Mouse (Mus musculus): ENCODE measurements around the gene Ms4a10. TPM values are rescaled to one million over a fixed set of nuclear protein-coding genes. Genes with fewer than 3 reads are reported as not detected.

The Ms4a10 gene
- total RNA-seq, 1 experiment: 6.2 TPM

DNA sequence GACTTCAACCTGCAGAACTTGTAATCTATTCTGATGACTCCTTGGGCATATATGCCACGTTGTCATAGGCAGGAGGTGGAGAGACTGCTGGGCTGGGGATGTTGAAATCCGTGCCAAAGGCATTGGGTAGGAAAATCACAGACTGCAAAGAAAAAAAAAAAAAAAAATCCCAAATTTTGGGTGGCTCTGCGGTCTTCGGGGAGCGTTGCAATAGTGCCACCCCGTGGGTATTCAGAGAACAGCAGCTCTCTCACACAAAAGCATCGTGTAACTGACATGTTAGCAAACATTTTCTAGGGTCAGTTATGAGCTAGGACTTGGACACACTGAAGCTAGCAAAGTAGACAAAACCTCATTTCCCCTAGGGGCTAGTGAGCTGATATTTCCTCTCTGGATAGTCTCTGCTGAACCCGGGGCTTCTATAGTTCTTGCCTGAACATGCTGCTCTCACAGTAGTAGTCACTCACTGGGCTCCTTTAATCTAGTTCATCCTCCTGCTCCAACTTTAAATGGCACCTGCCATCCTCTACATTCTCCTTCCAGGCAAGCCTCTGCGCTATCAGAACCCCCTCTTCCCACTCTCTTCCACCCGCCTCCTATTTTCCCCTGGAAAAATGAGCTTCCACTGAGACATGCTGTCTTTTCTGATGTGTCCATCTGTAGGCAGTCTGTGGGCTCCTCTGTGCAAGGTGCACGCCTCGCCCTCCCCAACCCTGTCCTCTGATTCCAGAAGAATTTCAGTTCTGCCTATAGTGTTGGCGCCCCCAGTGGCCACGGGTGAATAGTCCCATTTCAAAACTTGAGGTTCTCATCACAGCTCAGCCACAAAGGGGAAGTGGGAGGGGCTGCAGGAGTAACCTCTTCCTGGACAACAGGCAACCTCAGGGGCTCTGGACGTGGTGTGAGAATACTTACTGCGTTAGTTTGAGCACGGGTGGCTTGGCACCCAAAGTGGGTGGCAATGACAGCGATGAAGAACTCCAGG, 5.0 kb upstream of the Ms4a10 start:
- DNase-seq (ENCODE audit: low read depth, low spot score): peak; percentile 88
- no peaks in the 10 kb centered on the region for H3K9me3 ChIP-seq (ENCODE audit: control insufficient read depth, insufficient read depth, low read depth, low read length)
- no peak overlapping the region for H3K27ac ChIP-seq (ENCODE audit: insufficient read depth, low read depth, low read length, poor library complexity, severe bottlenecking)
- H3K4me3 ChIP-seq (ENCODE audit: insufficient read depth in 1 of 2, low read depth in 1 of 2, low read length in 2 of 2, poor library complexity in 1 of 2, severe bottlenecking in 1 of 2): peak overlapping the region in 1 of 2 experiments; percentile 14; a peak in 1 of 4 replicates
- TF ChIP-seq ZNF384 (IDR thresholded peaks at IDR 0.05; ENCODE audit: low read depth, low read length) (peak; percentile 97), MAFK (IDR thresholded peaks at IDR 0.05; ENCODE audit: insufficient read depth, low read depth, low read length) (no peak), HCFC1 (IDR thresholded peaks at IDR 0.05; ENCODE audit: borderline replicate concordance, insufficient read depth, low read length) (no peak), CHD2 (IDR thresholded peaks at IDR 0.05; ENCODE audit: low read depth, low read length) (no peak), ZC3H11A (IDR thresholded peaks at IDR 0.05; ENCODE audit: borderline replicate concordance, low read depth, low read length) (peak; percentile 77; the same call in 1 of the 2 replicates)
- H3K36me3 ChIP-seq (ENCODE audit: control insufficient read depth, insufficient read depth, low read length, poor library complexity, severe bottlenecking): no peaks in the 10 kb centered on the region
- no peak overlapping the region; the same call in 1 of the 2 replicates for H3K9ac ChIP-seq (ENCODE audit: insufficient read depth, low read depth, low read length, poor library complexity, severe bottlenecking)
- in situ Hi-C loops (cut with MboI; ENCODE audit: low sequenced_read_pairs in 2 of 2, unreplicated experiment in 2 of 2): no loop called here
- peaks cover 4 to 20% of the 10 kb centered on the region in 2 experiments for H3K4me1 ChIP-seq (ENCODE audit: control insufficient read depth in 2 of 2, insufficient read depth in 2 of 2, low read length in 2 of 2, poor library complexity in 1 of 2)

DNA sequence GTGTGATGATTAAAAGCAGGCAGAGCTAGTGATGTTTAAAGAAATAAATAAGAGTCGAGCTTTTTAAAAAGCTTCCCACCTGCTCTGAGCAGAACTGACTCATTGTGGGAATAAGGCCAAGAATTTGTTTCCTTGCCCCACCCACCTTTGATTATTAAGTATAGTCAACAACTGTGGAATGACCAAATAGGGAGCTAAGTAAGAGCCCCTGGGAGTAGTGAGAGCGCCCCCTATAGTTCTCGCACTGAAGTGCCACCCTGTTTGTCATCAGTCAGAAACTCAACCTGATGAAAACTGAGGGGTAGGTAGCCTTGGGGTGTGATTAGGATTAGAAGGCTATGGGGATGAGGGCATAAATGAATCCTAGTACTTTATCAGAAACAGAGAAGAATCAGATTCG, 1.8 kb upstream of the Ms4a10 start:
- no peak overlapping the region for H3K9ac ChIP-seq (ENCODE audit: insufficient read depth, low read depth, low read length, poor library complexity, severe bottlenecking)
- no peaks in the 10 kb centered on the region for H3K9me3 ChIP-seq (ENCODE audit: control insufficient read depth, insufficient read depth, low read depth, low read length)
- H3K4me3 ChIP-seq (ENCODE audit: insufficient read depth in 1 of 2, low read depth in 1 of 2, low read length in 2 of 2, poor library complexity in 1 of 2, severe bottlenecking in 1 of 2): no peak overlapping the region
- in situ Hi-C loops (cut with MboI; ENCODE audit: low sequenced_read_pairs in 2 of 2, unreplicated experiment in 2 of 2): no loop called here
- TF ChIP-seq ZNF384 (IDR thresholded peaks at IDR 0.05; ENCODE audit: low read depth, low read length): no peak
- TF ChIP-seq CHD2 (IDR thresholded peaks at IDR 0.05; ENCODE audit: low read depth, low read length): no peak
- no peak for TF ChIP-seq HCFC1 (IDR thresholded peaks at IDR 0.05; ENCODE audit: borderline replicate concordance, insufficient read depth, low read length)
- no peak for TF ChIP-seq ZC3H11A (IDR thresholded peaks at IDR 0.05; ENCODE audit: borderline replicate concordance, low read depth, low read length)
- TF ChIP-seq MAFK (IDR thresholded peaks at IDR 0.05; ENCODE audit: insufficient read depth, low read depth, low read length): no peak
- DNase-seq (ENCODE audit: low read depth, low spot score): peak; percentile 38
- no peak overlapping the region for H3K27ac ChIP-seq (ENCODE audit: insufficient read depth, low read depth, low read length, poor library complexity, severe bottlenecking)
- peaks cover 16 to 25% of the 10 kb centered on the region in 2 experiments for H3K4me1 ChIP-seq (ENCODE audit: control insufficient read depth in 2 of 2, insufficient read depth in 2 of 2, low read length in 2 of 2, poor library complexity in 1 of 2)
- H3K36me3 ChIP-seq (ENCODE audit: control insufficient read depth, insufficient read depth, low read length, poor library complexity, severe bottlenecking): no peaks in the 10 kb centered on the region

DNA sequence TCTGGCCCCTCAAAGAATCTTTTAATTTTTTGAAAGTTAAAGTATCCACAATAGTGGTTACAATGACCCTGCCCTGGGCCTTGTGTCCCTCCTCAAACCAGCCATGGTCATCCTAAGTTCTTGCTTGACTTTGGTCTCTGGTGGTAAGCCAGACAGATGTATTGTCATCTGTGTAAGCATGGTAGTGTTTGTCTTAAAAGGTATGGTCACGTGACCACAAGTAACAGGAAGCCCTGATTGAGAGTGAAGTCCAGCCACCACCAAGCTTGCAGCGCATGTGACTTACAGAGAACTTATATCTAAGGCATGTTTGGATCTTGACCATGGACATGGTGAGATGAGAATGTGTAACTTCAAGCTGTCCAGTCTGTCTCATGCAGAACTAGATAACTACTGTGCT, 717 bp upstream of the Ms4a10 start:
- no peak for DNase-seq (ENCODE audit: low read depth, low spot score)
- Histone ChIP-seq H3K4me3 (ENCODE audit: insufficient read depth in 1 of 2, low read depth in 1 of 2, low read length in 2 of 2, poor library complexity in 1 of 2, severe bottlenecking in 1 of 2) (no peak overlapping the region), H3K9me3 (ENCODE audit: control insufficient read depth, insufficient read depth, low read depth, low read length) (no peaks in the 10 kb centered on the region), H3K9ac (ENCODE audit: insufficient read depth, low read depth, low read length, poor library complexity, severe bottlenecking) (no peak overlapping the region), H3K36me3 (ENCODE audit: control insufficient read depth, insufficient read depth, low read length, poor library complexity, severe bottlenecking) (no peaks in the 10 kb centered on the region), H3K27ac (ENCODE audit: insufficient read depth, low read depth, low read length, poor library complexity, severe bottlenecking) (no peak overlapping the region), H3K4me1 (ENCODE audit: control insufficient read depth in 2 of 2, insufficient read depth in 2 of 2, low read length in 2 of 2, poor library complexity in 1 of 2) (peaks cover 16 to 23% of the 10 kb centered on the region in 2 experiments)
- TF ChIP-seq ZC3H11A (IDR thresholded peaks at IDR 0.05; ENCODE audit: borderline replicate concordance, low read depth, low read length): no peak
- no peak for TF ChIP-seq MAFK (IDR thresholded peaks at IDR 0.05; ENCODE audit: insufficient read depth, low read depth, low read length)
- no peak for TF ChIP-seq ZNF384 (IDR thresholded peaks at IDR 0.05; ENCODE audit: low read depth, low read length)
- in situ Hi-C loops (cut with MboI; ENCODE audit: low sequenced_read_pairs in 2 of 2, unreplicated experiment in 2 of 2): no loop called here

DNA sequence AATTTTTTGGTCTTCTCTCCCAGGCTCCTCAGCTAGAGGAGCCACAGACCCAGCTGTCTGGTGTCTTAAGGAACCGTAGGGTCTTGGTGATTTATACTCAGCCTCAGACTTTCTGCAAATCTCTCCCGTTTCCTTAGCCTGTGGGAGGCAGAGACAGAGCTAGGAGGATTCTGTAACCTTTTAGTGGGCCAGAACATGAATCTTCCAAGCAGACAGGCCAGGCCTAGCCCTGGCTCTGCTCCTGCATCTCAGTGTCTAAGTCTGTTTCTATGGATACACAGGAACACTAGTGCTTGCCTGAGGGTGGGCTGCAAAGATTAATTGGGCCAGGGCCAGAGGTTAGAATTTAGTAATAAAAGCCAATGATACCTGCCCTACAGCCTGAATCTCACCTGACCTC, 1.3 kb downstream of the Ms4a10 start:
- no peaks in the 10 kb centered on the region for H3K9me3 ChIP-seq (ENCODE audit: control insufficient read depth, insufficient read depth, low read depth, low read length)
- H3K9ac ChIP-seq (ENCODE audit: insufficient read depth, low read depth, low read length, poor library complexity, severe bottlenecking): no peak overlapping the region
- in situ Hi-C loops (cut with MboI; ENCODE audit: low sequenced_read_pairs in 2 of 2, unreplicated experiment in 2 of 2): loop anchor here in 1 of 2 experiments (25.0 kb wide), 1 partner anchor 261 kb away; no protein-coding TSS in a partner anchor
- peaks cover 12 to 18% of the 10 kb centered on the region in 2 experiments for H3K4me1 ChIP-seq (ENCODE audit: control insufficient read depth in 2 of 2, insufficient read depth in 2 of 2, low read length in 2 of 2, poor library complexity in 1 of 2)
- TF ChIP-seq HCFC1 (IDR thresholded peaks at IDR 0.05; ENCODE audit: borderline replicate concordance, insufficient read depth, low read length) (no peak), ZNF384 (IDR thresholded peaks at IDR 0.05; ENCODE audit: low read depth, low read length) (no peak), MAFK (IDR thresholded peaks at IDR 0.05; ENCODE audit: insufficient read depth, low read depth, low read length) (no peak), ZC3H11A (IDR thresholded peaks at IDR 0.05; ENCODE audit: borderline replicate concordance, low read depth, low read length) (no peak), CHD2 (IDR thresholded peaks at IDR 0.05; ENCODE audit: low read depth, low read length) (no peak)
- no peak for DNase-seq (ENCODE audit: low read depth, low spot score)
- H3K27ac ChIP-seq (ENCODE audit: insufficient read depth, low read depth, low read length, poor library complexity, severe bottlenecking): peak overlapping the region; percentile 93
- H3K36me3 ChIP-seq (ENCODE audit: control insufficient read depth, insufficient read depth, low read length, poor library complexity, severe bottlenecking): no peaks in the 10 kb centered on the region
- no peak overlapping the region for H3K4me3 ChIP-seq (ENCODE audit: insufficient read depth in 1 of 2, low read depth in 1 of 2, low read length in 2 of 2, poor library complexity in 1 of 2, severe bottlenecking in 1 of 2)

Data from ES-E14 (cell line).